Mouse (Mus musculus) B cell, adult 62 days (primary cell): Measurements from ENCODE around the gene Nacad. TPM values are rescaled to one million over a fixed set of nuclear protein-coding genes. Genes with fewer than 3 reads are reported as not detected.

Experiments
- total RNA-seq: library from RNA; stranded (reverse); gene quantifications from 4 replicates; pipeline ENCODE4 v1.2.4, GENCODE M21; 2023

The Nacad gene
- 0.18 to 1.3 TPM (median 0.60 TPM) in 4 replicates for total RNA-seq

DNA sequence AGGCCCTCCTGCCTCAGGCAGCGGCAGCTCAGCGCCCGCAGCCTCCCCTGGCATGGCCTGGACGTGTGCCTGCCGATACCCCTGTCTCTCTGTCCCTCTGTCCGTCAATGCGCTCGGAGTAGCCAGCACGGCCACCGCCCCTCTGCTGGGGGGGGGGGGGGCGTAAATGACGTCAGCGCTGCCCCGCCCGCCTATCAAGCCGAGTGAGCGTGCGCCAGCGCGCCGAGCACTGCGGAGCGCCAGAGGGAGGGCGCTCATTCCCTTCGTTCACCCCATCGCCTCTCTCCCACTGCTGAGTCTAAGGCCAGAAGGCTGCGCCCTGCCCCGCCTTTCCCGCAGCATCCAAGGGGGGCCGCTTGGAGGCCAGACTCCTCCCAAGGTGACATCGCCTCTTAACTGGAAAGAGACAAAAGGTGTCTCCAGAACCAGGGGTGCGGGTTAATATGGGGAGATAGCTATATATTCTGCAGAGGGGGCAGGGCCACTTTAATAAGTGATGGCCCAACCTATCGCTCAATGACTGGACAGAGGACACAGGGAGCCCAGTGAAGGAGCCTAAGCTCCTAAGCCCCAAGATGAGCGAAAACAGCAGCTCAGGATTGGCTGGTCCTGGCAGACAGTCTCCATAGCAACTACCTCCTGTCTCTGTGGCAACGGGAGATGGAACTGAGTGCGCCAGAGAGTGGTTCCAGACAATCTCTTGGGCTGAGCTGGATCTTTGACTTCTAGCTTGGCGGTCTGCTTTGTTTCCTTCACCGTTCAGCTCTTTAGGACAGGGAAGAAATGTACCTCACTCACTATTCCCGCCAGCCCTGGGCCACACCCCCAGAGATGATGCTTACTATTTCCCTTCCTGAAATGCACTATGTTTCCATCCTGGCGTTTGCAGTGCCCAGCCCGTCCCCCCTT is at the start of gene Nacad:
Gene Nacad (minus strand): TSS at position 563 of the 909 bp plus-strand sequence.

DNA sequence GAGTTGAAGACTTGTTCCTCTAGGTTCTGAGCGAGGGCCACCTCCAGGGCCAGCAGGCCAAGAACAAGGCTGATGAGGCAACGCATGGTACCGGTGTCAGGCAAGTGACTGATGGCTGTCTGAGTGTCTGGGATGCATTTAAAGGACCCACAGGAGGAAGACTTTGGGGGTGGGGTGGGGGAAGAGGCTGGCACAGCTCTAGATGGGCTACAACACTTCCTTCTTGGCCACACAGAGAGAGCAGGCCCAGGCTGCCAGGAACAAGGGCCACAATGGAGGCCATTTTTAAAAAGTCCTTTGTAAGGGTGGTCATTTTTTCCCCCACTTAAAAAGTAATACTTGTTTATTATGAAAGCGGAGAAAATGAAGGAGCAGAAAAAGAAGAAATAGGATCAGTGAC is 32.7 kb upstream of the Nacad start, which contains the start of gene Wap:
Gene Wap (minus strand): TSS at position 101 of the 400 bp plus-strand sequence.

GRCm38 (mm10) chr11:6625478-6626387 is 19.9 kb upstream of the Nacad start, which contains the start of gene Tbrg4:
Gene Tbrg4 (minus strand): TSS chr11:6626067.

Other genes with a start within 250 kb of the Nacad start
- gene Zmiz2, start 217.0 kb downstream of the Nacad start, total RNA-seq = 172 to 185 TPM (median 179 TPM) in 4 replicates
- gene Ppia, start 190.6 kb downstream of the Nacad start, total RNA-seq = 958 to 1,167 TPM (median 1,125 TPM) in 4 replicates
- 50.9 to 57.2 TPM (median 53.9 TPM) in 4 replicates for gene H2afv, start 161.6 kb downstream of the Nacad start, total RNA-seq
- 82.8 to 88.0 TPM (median 84.4 TPM) in 4 replicates for gene Purb, start 130.1 kb downstream of the Nacad start, total RNA-seq
- gene Myo1g, start 85.1 kb downstream of the Nacad start, total RNA-seq = 267 to 298 TPM (median 283 TPM) in 4 replicates
- gene Ccm2, start 59.2 kb downstream of the Nacad start, total RNA-seq = 264 to 295 TPM (median 278 TPM) in 4 replicates
- gene Tbrg4, start 20.0 kb upstream of the Nacad start, total RNA-seq = 143 to 154 TPM (median 148 TPM) in 4 replicates
- not detected in 4 replicates for gene Wap, start 32.6 kb upstream of the Nacad start, total RNA-seq
- gene Ramp3, start 52.5 kb upstream of the Nacad start, total RNA-seq = not detected in 4 replicates
- gene Gm11983, start 231.6 kb upstream of the Nacad start, total RNA-seq = not detected in 4 replicates